Mouse (Mus musculus): ENCODE results near the gene Ppfibp1. TPM values are rescaled to one million over a fixed set of nuclear protein-coding genes. Genes with fewer than 3 reads are reported as not detected.

Gene Ppfibp1
- total and polyA plus RNA-seq, 2 experiments, result 6.9 to 20.8 TPM

GRCm38 (mm10) chr6:147053785-147054646, 165.7 kb downstream of the Ppfibp1 start:
- H3K36me3 ChIP-seq (ENCODE audit: control insufficient read depth, insufficient read depth, low read length), result peaks cover 48% of the 10 kb centered on the region
- TF ChIP-seq CTCF (IDR thresholded peaks at IDR 0.05; ENCODE audit: low read depth, low read length) (no peak), POLR2A (IDR thresholded peaks at IDR 0.05; ENCODE audit: extremely low read depth, insufficient read depth, low read length) (no peak)

GRCm38 (mm10) chr6:147055374-147055977, 167.2 kb downstream of the Ppfibp1 start:
- Histone ChIP-seq H3K79me2 (ENCODE audit: control insufficient read depth, insufficient read depth, low read length) (0 out of 2 replicates have a peak, but pooled peaks cover 4% of the 10 kb centered on the region), H3K36me3 (ENCODE audit: control insufficient read depth, insufficient read depth, low read length) (peaks cover 41% of the 10 kb centered on the region), H3K27me3 (ENCODE audit: control insufficient read depth, insufficient read depth, low read length) (no peaks in the 10 kb centered on the region), H3K4me1 (ENCODE audit: control insufficient read depth, insufficient read depth, low read length) (no peaks in the 10 kb centered on the region), H3K27ac (replicated peaks; ENCODE audit: insufficient read depth, low read depth, low read length) (no peak overlapping the region), H3K9ac (ENCODE audit: low read depth, low read length) (no peak overlapping the region), H3K4me3 (ENCODE audit: insufficient read depth, low read depth, low read length) (no peak overlapping the region)
- no peak for DNase-seq (ENCODE audit: extremely low read depth, low read depth, low spot score)
- WGBS, result 92% methylated on average over 10 of the region's 10 CpGs
- TF ChIP-seq CTCF (IDR thresholded peaks at IDR 0.05; ENCODE audit: low read depth, low read length), result no peak
- TF ChIP-seq POLR2A (IDR thresholded peaks at IDR 0.05; ENCODE audit: extremely low read depth, insufficient read depth, low read length), result no peak

More at GRCm38 (mm10) chr6:147053785-147054646, 165.7 kb downstream of the Ppfibp1 start:
- Histone ChIP-seq H3K9ac (ENCODE audit: low read depth, low read length) (no peak overlapping the region), H3K27me3 (ENCODE audit: control insufficient read depth, insufficient read depth, low read length) (no peaks in the 10 kb centered on the region), H3K4me1 (ENCODE audit: control insufficient read depth, insufficient read depth, low read length) (no peaks in the 10 kb centered on the region), H3K79me2 (ENCODE audit: control insufficient read depth, insufficient read depth, low read length) (0 out of 2 replicates have a peak, but pooled peaks cover 4% of the 10 kb centered on the region), H3K27ac (replicated peaks; ENCODE audit: insufficient read depth, low read depth, low read length) (no peak overlapping the region), H3K4me3 (ENCODE audit: insufficient read depth, low read depth, low read length) (no peak overlapping the region)
- DNase-seq (ENCODE audit: extremely low read depth, low read depth, low spot score), result no peak
- WGBS, result 94% methylated on average over 19 of the region's 19 CpGs

- Histone ChIP-seq H3K79me2 (ENCODE audit: control insufficient read depth, insufficient read depth, low read length) (no peaks in the 10 kb centered on the region), H3K36me3 (ENCODE audit: control insufficient read depth, insufficient read depth, low read length) (peaks cover 41% of the 10 kb centered on the region; the same call in 1 of the 2 replicates), H3K27me3 (ENCODE audit: control insufficient read depth, insufficient read depth, low read length) (no peaks in the 10 kb centered on the region), H3K27ac (replicated peaks; ENCODE audit: insufficient read depth, low read depth, low read length) (no peak overlapping the region), H3K4me1 (ENCODE audit: control insufficient read depth, insufficient read depth, low read length) (peaks cover 3% of the 10 kb centered on the region; the same call in 1 of the 2 replicates), H3K4me3 (ENCODE audit: insufficient read depth, low read depth, low read length) (no peak overlapping the region), H3K9ac (ENCODE audit: low read depth, low read length) (no peak overlapping the region)
- WGBS, result 77% methylated on average over 7 of the region's 7 CpGs
- DNase-seq (ENCODE audit: extremely low read depth, low read depth, low spot score), result no peak
- TF ChIP-seq CTCF (IDR thresholded peaks at IDR 0.05; ENCODE audit: low read depth, low read length) (no peak), POLR2A (IDR thresholded peaks at IDR 0.05; ENCODE audit: extremely low read depth, insufficient read depth, low read length) (no peak)
These were observed 171.0 kb downstream of the Ppfibp1 start for GRCm38 (mm10) chr6:147059326-147059725.

DNA sequence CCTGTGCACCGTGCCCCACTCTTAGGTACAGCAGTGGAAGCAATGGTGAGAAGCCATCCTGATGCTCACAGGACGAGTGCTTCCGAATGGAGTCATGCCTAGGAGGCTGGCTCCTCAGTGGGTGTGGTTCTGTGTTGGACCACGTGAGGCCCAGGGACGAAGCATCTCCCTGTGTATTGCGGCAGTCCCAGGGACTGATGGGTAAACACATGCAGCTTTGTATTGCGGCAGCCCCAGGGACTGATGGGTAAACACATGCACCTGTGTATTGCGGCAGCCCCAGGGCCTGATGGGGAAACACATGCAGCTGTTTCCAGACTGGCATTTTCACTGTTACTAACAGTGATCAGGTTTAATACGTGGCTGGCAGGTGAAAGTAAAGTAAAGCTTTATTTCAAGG, 173.3 kb downstream of the Ppfibp1 start:
- no peak for DNase-seq (ENCODE audit: extremely low read depth, low read depth, low spot score)
- H3K27ac ChIP-seq (replicated peaks; ENCODE audit: insufficient read depth, low read depth, low read length), result no peak overlapping the region
- H3K4me1 ChIP-seq (ENCODE audit: control insufficient read depth, insufficient read depth, low read length), result peaks cover 3% of the 10 kb centered on the region; the same call in 1 of the 2 replicates
- no peaks in the 10 kb centered on the region for H3K79me2 ChIP-seq (ENCODE audit: control insufficient read depth, insufficient read depth, low read length)
- H3K4me3 ChIP-seq (ENCODE audit: insufficient read depth, low read depth, low read length), result no peak overlapping the region
- no peaks in the 10 kb centered on the region for H3K27me3 ChIP-seq (ENCODE audit: control insufficient read depth, insufficient read depth, low read length)
- peaks cover 29% of the 10 kb centered on the region; the same call in 1 of the 2 replicates for H3K36me3 ChIP-seq (ENCODE audit: control insufficient read depth, insufficient read depth, low read length)
- no peak overlapping the region for H3K9ac ChIP-seq (ENCODE audit: low read depth, low read length)
- TF ChIP-seq CTCF (IDR thresholded peaks at IDR 0.05; ENCODE audit: low read depth, low read length) (no peak), POLR2A (IDR thresholded peaks at IDR 0.05; ENCODE audit: extremely low read depth, insufficient read depth, low read length) (no peak)
- WGBS, result 94% methylated on average over 9 of the region's 9 CpGs

- no peak for DNase-seq (ENCODE audit: extremely low read depth, low read depth, low spot score)
- Histone ChIP-seq H3K4me3 (ENCODE audit: insufficient read depth, low read depth, low read length) (no peak overlapping the region), H3K36me3 (ENCODE audit: control insufficient read depth, insufficient read depth, low read length) (peaks cover 27% of the 10 kb centered on the region; the same call in 1 of the 2 replicates), H3K4me1 (ENCODE audit: control insufficient read depth, insufficient read depth, low read length) (peaks cover 3% of the 10 kb centered on the region; the same call in 1 of the 2 replicates), H3K27me3 (ENCODE audit: control insufficient read depth, insufficient read depth, low read length) (no peaks in the 10 kb centered on the region), H3K79me2 (ENCODE audit: control insufficient read depth, insufficient read depth, low read length) (no peaks in the 10 kb centered on the region), H3K9ac (ENCODE audit: low read depth, low read length) (no peak overlapping the region), H3K27ac (replicated peaks; ENCODE audit: insufficient read depth, low read depth, low read length) (no peak overlapping the region)
- no peak for TF ChIP-seq CTCF (IDR thresholded peaks at IDR 0.05; ENCODE audit: low read depth, low read length)
- TF ChIP-seq POLR2A (IDR thresholded peaks at IDR 0.05; ENCODE audit: extremely low read depth, insufficient read depth, low read length), result no peak
- WGBS, result 59% methylated on average over 7 of the region's 7 CpGs
These were observed 173.7 kb downstream of the Ppfibp1 start for GRCm38 (mm10) chr6:147062034-147062433.
